Mouse (Mus musculus): ENCODE measurements around the gene Rbfox1.

Rbfox1 gene

DNA sequence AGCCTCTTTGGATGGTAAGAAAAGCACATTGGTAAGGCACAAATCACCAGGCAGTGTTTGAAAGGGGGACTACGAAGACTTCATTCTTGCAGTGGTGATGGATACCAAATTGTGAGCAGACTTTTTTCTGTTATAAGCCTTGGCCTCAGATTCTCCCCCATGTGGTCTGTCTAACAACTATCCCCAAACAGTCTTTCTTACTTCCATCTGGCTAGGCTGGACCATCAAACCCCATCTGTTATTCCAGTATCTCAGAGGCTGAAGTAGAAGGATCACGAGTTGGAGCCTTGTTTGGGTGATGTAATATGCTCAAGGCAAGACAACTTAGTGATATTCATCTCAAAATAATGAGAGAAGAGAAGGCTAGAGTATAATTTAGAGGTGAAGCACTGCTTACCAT, 922.7 kb downstream of the Rbfox1 start:
- no peak for DNase-seq (ENCODE audit: low read depth, low spot score)

DNA sequence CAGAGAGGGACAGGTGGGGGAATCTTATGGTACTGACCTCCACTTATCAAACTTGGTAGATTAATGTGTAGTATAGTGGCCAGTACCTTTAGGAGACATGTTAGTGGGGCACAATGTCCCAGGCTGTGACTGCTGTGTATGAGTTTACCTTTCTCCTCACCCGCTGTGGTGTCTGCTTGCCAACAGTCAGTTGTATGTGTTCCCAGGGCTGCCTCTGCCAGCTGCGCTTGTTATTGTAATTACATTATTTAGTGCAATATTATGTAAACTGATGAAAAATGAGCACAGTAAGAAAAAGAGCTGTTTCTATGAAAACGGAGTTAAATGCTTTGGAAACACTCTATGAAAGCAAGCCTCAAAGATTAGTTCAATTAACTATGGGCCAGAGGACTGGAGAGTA, 928.7 kb downstream of the Rbfox1 start:
- DNase-seq (ENCODE audit: low read depth, low spot score), result no peak

- no peak for DNase-seq (ENCODE audit: low read depth, low spot score)
These were observed 936.6 kb downstream of the Rbfox1 start for GRCm38 (mm10) chr16:6821741-6822140.

DNA sequence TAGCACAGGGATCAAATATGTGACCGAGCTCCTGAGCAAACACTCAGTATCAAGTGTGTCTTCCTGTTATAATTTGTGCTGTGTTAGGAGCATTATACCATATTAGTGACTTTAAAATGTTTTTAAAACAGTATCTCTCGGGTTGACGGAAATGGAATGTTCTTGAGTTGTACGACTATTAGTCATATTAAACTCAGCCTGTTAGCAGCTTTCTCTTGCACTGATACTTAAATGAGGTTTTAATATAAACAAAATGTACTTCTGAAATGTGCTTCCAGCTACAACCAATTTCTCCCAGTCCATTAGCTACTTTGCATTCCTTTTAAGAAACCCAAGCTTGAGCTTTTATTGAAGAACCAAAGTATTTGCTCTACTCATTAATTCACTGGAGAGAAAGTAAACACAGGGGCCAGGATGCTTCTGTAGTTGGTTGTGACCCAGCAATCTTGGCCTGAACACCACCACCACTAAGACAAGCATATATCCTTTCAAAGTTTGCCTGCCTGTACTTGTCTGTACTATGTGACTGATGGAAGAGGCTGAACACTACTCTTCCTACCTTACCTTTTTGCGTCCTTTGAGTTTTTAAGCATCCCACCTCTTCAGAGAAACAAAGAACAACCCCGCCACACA, 944.9 kb downstream of the Rbfox1 start:
- no peak for DNase-seq (ENCODE audit: low read depth, low spot score)

DNA sequence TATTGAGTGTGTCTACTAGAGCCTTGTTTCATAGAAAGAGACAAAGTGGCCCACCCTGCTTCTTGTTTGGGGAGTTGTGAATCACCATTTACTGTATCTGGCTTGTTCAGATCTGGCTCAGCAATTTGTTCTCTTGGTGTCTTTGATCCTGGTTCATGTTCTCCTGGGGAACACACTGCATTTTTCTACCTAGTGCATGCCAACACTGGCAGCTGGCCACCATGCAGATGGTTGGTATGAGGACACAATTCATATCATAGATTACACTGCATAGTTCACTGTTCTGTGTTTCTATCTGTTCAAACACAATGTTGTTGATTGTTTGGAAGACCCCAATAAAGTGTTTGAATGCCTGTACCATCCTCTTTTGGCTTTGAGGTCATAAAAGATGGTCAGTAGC, 948.3 kb downstream of the Rbfox1 start:
- DNase-seq (ENCODE audit: low read depth, low spot score), result no peak

GRCm38 (mm10) chr16:6835051-6835450, 949.9 kb downstream of the Rbfox1 start:
- peak; percentile 69 for DNase-seq (ENCODE audit: low read depth, low spot score)

DNA sequence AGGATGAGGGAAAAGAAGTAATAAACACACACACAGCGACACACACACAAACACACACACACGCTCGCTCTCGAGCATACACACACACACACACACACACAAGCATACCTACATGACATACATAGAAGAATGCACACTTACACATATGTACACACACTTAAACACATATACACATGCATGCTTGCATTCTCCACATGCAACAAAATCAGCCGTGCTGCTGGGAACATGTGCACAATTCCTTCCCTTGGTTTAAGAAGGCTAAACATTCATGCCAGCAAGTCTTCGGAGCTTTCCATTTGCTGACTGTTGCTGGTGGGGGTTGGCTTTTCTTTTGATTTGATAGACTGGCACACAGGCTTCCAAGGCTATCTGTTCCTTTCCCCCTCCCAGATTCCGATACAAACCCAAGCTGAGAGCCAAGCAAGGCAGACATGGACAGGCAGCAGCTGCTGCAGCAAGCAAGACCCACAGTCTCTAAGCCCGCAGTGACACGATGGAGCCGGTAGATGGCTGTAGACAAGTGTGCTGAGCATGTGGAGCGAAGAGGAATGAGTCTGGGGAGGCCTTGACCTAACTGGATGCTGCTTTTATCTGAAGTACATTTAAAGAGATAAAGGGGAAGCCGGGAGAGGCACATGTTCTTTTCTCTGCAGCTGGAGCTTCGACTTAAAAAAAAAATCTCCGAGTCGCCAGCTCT, 954.3 kb downstream of the Rbfox1 start:
- peak; percentile 25 for DNase-seq (ENCODE audit: low read depth, low spot score)

- DNase-seq (ENCODE audit: low read depth, low spot score), result no peak
These were observed 954.9 kb downstream of the Rbfox1 start for GRCm38 (mm10) chr16:6840007-6840406.

DNA sequence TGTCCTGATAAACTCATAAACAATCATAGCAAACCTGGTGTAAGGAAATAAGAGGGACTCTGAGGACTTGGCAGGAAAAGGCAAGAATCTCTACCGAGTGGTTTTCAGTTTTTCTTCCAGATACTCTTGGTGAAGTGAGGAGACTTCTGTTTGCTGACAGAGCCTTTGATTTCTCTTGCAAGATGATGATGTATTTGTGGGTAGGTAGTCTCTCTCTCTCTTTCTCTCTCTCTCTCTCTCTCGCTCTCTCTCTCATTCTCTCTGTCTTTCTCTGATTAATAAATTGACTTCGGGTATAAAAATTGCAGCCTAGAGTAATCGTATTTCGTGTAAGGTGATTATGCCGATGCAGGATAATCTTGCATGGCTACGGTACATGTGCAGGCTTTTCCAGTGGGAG, 955.3 kb downstream of the Rbfox1 start:
- no peak for DNase-seq (ENCODE audit: low read depth, low spot score)

DNA sequence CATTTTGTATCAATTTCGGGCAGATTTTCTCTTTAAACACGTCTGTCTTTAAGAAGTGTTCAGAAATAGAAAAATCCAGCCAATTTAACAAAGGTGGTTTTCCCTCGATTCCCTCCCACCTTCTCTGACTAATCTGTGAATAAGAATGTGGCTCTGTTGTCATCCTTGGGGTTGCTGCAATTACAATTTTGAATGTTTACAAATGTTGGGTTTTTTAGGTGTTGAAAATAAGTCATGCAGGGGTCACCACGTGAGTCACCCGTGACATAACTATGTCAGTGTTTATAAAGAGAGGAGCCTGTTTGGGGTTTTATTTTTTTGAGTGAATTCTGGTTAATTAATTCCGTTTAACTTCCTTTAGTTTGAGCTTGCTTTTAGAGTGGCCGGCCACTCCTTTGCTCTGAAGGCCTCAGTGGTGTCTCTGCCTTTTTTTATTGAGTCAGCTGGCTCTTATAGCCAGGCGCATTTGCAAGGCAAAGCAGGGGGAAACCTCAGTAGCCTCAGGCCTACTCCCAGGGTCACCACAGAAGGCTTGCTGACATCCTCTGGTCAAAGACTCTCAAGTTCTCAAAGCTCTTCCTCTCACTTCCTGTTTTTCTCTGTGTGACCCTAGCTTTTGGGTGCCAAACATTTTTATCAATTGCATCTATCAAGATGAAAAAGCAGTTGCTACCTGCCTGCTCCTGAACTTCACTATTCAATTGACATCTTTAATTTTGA, 957.1 kb downstream of the Rbfox1 start:
- DNase-seq (ENCODE audit: low read depth, low spot score), result no peak

GRCm38 (mm10) chr16:6844659-6845058, 959.5 kb downstream of the Rbfox1 start:
- no peak for DNase-seq (ENCODE audit: low read depth, low spot score)

- no peak for DNase-seq (ENCODE audit: low read depth, low spot score)
These were observed 966.2 kb downstream of the Rbfox1 start for GRCm38 (mm10) chr16:6851393-6851792.

DNA sequence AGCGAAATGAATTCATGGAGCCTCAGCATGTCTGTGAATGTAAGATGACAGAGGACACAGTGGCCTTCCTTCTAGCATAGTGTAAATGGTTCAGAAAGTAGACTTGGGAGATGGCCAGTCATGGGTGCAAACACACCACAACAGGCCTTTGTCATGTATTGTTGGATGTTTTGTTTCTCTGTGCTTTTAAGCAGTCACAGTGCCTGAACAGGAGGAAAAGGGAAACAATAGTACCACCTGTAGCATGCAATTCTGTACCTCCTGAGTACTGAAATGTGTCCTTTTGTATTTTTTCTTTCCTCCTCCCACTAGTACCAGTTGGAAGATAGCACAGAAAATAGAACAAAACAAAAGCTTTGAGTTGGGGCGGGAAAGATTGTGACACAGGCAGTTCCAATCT, 968.6 kb downstream of the Rbfox1 start:
- DNase-seq (ENCODE audit: low read depth, low spot score), result no peak

- no peak for DNase-seq (ENCODE audit: low read depth, low spot score)
These were observed 976.5 kb downstream of the Rbfox1 start for GRCm38 (mm10) chr16:6861656-6862055.

DNA sequence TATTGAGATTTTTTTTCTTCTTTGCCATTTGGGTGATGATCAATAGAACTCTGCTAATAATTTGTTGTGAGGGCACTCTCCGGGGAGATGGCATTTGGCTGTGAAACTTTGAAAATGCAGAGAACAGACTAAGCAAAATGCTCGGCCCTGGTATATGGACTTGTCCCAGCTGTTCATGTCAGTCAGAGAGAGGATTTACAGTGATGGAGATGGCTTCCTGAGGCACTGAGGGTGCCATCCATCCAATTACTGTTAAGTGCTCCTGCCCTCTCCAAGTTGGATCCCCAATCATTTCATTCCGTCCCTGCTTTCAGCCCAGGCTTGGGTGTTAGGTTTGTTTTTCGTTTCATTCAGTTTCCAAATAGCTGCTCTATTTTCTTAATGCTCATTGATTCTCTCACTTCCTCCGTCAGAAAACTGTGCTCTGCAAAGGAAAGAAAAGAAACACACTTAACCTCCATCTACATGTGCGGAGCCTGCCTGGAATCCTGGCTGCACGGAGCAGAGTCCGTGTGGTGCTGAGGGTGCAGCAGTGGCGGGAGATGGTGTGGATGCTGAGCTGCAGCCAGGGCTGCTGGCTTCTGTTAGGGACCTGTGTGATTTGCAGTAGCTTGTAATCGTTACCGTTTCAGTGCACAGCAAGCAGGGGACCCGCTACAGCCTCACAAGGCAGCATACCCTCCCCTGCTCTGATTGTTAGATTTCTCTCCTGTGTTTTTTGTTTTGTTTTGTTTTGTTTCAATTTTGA, 997.7 kb downstream of the Rbfox1 start:
- DNase-seq (ENCODE audit: low read depth, low spot score), result no peak

- DNase-seq (ENCODE audit: low read depth, low spot score), result no peak
These were observed 998.6 kb downstream of the Rbfox1 start for GRCm38 (mm10) chr16:6883798-6884197.

DNA sequence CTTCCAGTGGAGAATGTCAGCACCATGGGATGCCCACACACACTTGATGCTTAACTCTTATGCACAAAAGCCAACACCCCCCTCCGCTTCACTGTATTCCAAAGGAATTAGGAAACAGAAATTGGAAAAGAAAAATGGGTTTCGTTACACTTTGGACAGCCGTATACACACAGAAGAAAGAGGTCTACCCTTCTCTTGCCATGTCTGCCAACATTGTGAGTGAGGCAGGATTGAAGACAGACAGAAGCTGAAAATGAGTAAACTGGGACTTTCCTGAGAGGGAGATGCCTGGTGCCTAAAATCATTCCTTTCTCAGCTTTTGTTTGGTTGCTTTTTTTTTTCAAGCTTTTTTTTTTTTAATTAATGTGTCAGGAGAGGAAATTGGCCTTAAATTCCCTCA, 1000.5 kb downstream of the Rbfox1 start:
- no peak for DNase-seq (ENCODE audit: low read depth, low spot score)

- DNase-seq (ENCODE audit: low read depth, low spot score), result no peak
These were observed 1004.1 kb downstream of the Rbfox1 start for GRCm38 (mm10) chr16:6889221-6889620.

- DNase-seq (ENCODE audit: low read depth, low spot score), result no peak
These were observed 1012.6 kb downstream of the Rbfox1 start for GRCm38 (mm10) chr16:6897734-6898133.

DNA sequence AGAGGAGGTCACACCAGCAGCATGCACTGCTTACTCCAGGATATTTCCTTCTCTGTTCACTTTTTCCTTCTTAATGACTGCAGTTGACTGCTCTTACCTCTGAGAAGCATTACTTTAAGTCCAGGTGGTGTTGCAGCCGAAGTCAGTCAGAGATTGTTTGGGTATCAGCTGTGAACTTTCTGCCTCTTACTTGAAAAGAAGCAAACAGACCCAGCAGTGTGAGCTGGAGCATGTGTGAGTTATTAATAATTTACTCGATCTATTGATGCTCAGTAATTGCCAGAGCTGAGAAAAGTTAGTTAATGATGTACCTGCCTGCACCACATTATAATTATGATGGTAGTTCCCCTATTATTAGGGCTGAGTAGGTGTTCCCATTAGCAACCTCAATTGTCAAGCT, 1014.9 kb downstream of the Rbfox1 start:
- no peak for DNase-seq (ENCODE audit: low read depth, low spot score)

- DNase-seq (ENCODE audit: low read depth, low spot score), result no peak
These were observed 1019.8 kb downstream of the Rbfox1 start for GRCm38 (mm10) chr16:6904984-6905383.

GRCm38 (mm10) chr16:6906001-6906400, 1020.8 kb downstream of the Rbfox1 start:
- DNase-seq (ENCODE audit: low read depth, low spot score), result no peak
